Mouse (Mus musculus) E14TG2a.4 (cell line): Measurements from ENCODE around the gene Sv2c.
"Not testable (repeated sequence)": the region's sequence is repeated elsewhere in the genome, so short reads cannot be mapped to it uniquely, and the experiment has no call there.

Experiments used
- H3K27me3 ChIP-seq: 2 replicates; pipeline ENCODE4 v1.6.1; 2014; ENCODE audit warnings: low read length, control low read depth; ENCODE audit not compliant: insufficient read depth
- H3K36me3 ChIP-seq: 2 replicates; pipeline ENCODE4 v1.6.1; 2014; ENCODE audit warnings: low read length, control low read depth; ENCODE audit not compliant: insufficient read depth
- H3K4me1 ChIP-seq: replicated peaks from 2 replicates; pipeline ENCODE4 v1.6.1; 2014; ENCODE audit warnings: low read depth, low read length, control low read depth
- H3K4me3 ChIP-seq: replicated peaks from 2 replicates; pipeline ENCODE4 v1.5.1; 2014; ENCODE audit warnings: mild to moderate bottlenecking, low read length
- H3K9me3 ChIP-seq: 2 replicates; pipeline ENCODE4 v1.6.1; 2014; ENCODE audit warnings: low read length, control low read depth
- CTCF ChIP-seq: conservative IDR thresholded peaks from 2 replicates; pipeline ENCODE4 v1.5.1; 2014; ENCODE audit warnings: low read length
- NANOG ChIP-seq: IDR thresholded peaks from 2 replicates; pipeline ENCODE4 v1.6.1; 2014; ENCODE audit warnings: borderline replicate concordance, low read length, mixed read lengths
- POU5F1 ChIP-seq: IDR thresholded peaks from 2 replicates; pipeline ENCODE4 v1.6.1; 2014; ENCODE audit warnings: low read length, borderline replicate concordance

Gene Sv2c

GRCm38 (mm10) chr13:96090929-96091328 is 41.4 kb downstream of the Sv2c start:
- Histone ChIP-seq H3K27me3 (no peaks in the 10 kb centered on the region), H3K4me1 (no peaks in the 10 kb centered on the region)
- TF ChIP-seq CTCF (no peak), NANOG (no peak), POU5F1 (no peak)

GRCm38 (mm10) chr13:96085581-96086302 is 46.6 kb downstream of the Sv2c start:
- Histone ChIP-seq H3K4me3 (no peak overlapping the region), H3K4me1 (no peaks in the 10 kb centered on the region), H3K36me3 (peaks cover 9% of the 10 kb centered on the region; the same call in 1 of the 2 replicates), H3K9me3 (peaks cover 14% of the 10 kb centered on the region), H3K27me3 (no peaks in the 10 kb centered on the region)
- no peak for TF ChIP-seq CTCF
- no peak for TF ChIP-seq POU5F1
- TF ChIP-seq NANOG: no peak

More at GRCm38 (mm10) chr13:96090929-96091328, 41.4 kb downstream of the Sv2c start:
- Histone ChIP-seq H3K36me3 (peaks cover 9% of the 10 kb centered on the region; the same call in 1 of the 2 replicates), H3K4me3 (no peak overlapping the region), H3K9me3 (peaks cover 5% of the 10 kb centered on the region)

GRCm38 (mm10) chr13:96081754-96082153 is 50.6 kb downstream of the Sv2c start, which contains the start of gene Gm17190:
Gene Gm17190 (plus strand): TSS chr13:96082054.
- H3K4me3 ChIP-seq, H3K36me3 ChIP-seq, H3K27me3 ChIP-seq, H3K4me1 ChIP-seq: not testable (repeated sequence)
- H3K9me3 ChIP-seq: peaks cover 13% of the 10 kb centered on the region

GRCm38 (mm10) chr13:96081276-96081675 is 51.1 kb downstream of the Sv2c start, which contains the start of gene Gm20075:
Gene Gm20075 (minus strand): TSS chr13:96081376.
- H3K4me3 ChIP-seq, H3K27me3 ChIP-seq, H3K4me1 ChIP-seq: not testable (repeated sequence)

GRCm38 (mm10) chr13:96073555-96073954 is 58.8 kb downstream of the Sv2c start:
- TF ChIP-seq POU5F1 (no peak), CTCF (no peak), NANOG (no peak)
- H3K27me3 ChIP-seq: no peaks in the 10 kb centered on the region
- H3K4me1 ChIP-seq: no peaks in the 10 kb centered on the region
- H3K4me3 ChIP-seq: no peak overlapping the region
- H3K9me3 ChIP-seq: peaks cover 13% of the 10 kb centered on the region
- no peaks in the 10 kb centered on the region for H3K36me3 ChIP-seq

More at GRCm38 (mm10) chr13:96081276-96081675, 51.1 kb downstream of the Sv2c start, which contains the start of gene Gm20075:
- not testable (repeated sequence) for H3K36me3 ChIP-seq
- peaks cover 18% of the 10 kb centered on the region for H3K9me3 ChIP-seq

GRCm38 (mm10) chr13:96052755-96053154 is 79.6 kb downstream of the Sv2c start:
- Histone ChIP-seq H3K36me3 (no peaks in the 10 kb centered on the region), H3K4me1 (no peaks in the 10 kb centered on the region; the same call in 1 of the 2 replicates), H3K27me3 (no peaks in the 10 kb centered on the region)

GRCm38 (mm10) chr13:96045396-96045795 is 87.0 kb downstream of the Sv2c start:
- no peaks in the 10 kb centered on the region; the same call in 1 of the 2 replicates for H3K9me3 ChIP-seq
- H3K36me3 ChIP-seq: no peaks in the 10 kb centered on the region
- no peak overlapping the region for H3K4me3 ChIP-seq
- no peaks in the 10 kb centered on the region for H3K27me3 ChIP-seq
- no peaks in the 10 kb centered on the region; the same call in 1 of the 2 replicates for H3K4me1 ChIP-seq
- TF ChIP-seq NANOG (no peak), POU5F1 (no peak), CTCF (no peak)

More at GRCm38 (mm10) chr13:96052755-96053154, 79.6 kb downstream of the Sv2c start:
- Histone ChIP-seq H3K9me3 (no peaks in the 10 kb centered on the region; the same call in 1 of the 2 replicates), H3K4me3 (no peak overlapping the region)
- no peak for TF ChIP-seq CTCF
- no peak for TF ChIP-seq POU5F1
- no peak for TF ChIP-seq NANOG

- Histone ChIP-seq H3K4me1 (no peaks in the 10 kb centered on the region), H3K4me3 (no peak overlapping the region), H3K27me3 (no peaks in the 10 kb centered on the region), H3K9me3 (no peaks in the 10 kb centered on the region), H3K36me3 (no peaks in the 10 kb centered on the region)
- TF ChIP-seq CTCF: no peak
- TF ChIP-seq NANOG: no peak
- no peak for TF ChIP-seq POU5F1
Measured at GRCm38 (mm10) chr13:96040275-96041042, 91.9 kb downstream of the Sv2c start.

GRCm38 (mm10) chr13:96039536-96039935 is 92.8 kb downstream of the Sv2c start:
- Histone ChIP-seq H3K4me3 (no peak overlapping the region), H3K4me1 (no peaks in the 10 kb centered on the region), H3K9me3 (no peaks in the 10 kb centered on the region), H3K27me3 (no peaks in the 10 kb centered on the region), H3K36me3 (no peaks in the 10 kb centered on the region)
- TF ChIP-seq NANOG (no peak), CTCF (no peak), POU5F1 (no peak)
